Mouse (Mus musculus): ENCODE results near the gene Maml3. TPM values are rescaled to one million over a fixed set of nuclear protein-coding genes. Genes with fewer than 3 reads are reported as not detected.
A peak's percentile ranks its signal among the peaks of the same experiment; 100 is the strongest.

Maml3 gene
- total RNA-seq, 2 experiments from 2014 or later = 3.3 to 3.5 TPM

- intact Hi-C loops (cut with DNase I; ENCODE audit: low total_unique reads) = no loop called here
- no peak for DNase-seq
Observed at GRCm38 (mm10) chr3:52099286-52099685, 5.6 kb downstream of the Maml3 start.

GRCm38 (mm10) chr3:52091261-52091797 is 13.5 kb downstream of the Maml3 start:
- intact Hi-C loops (cut with DNase I; ENCODE audit: low total_unique reads) = loop anchor here (5.0 kb wide), 1 partner anchor 44 kb away; no protein-coding TSS in a partner anchor
- no peak for DNase-seq

GRCm38 (mm10) chr3:52090230-52090873 is 14.5 kb downstream of the Maml3 start:
- no peak for DNase-seq
- intact Hi-C loops (cut with DNase I; ENCODE audit: low total_unique reads) = loop anchor here (5.0 kb wide), 1 partner anchor 43 kb away; no protein-coding TSS in a partner anchor

GRCm38 (mm10) chr3:52088458-52089341 is 16.2 kb downstream of the Maml3 start:
- peak; percentile 96 for DNase-seq
- intact Hi-C loops (cut with DNase I; ENCODE audit: low total_unique reads) = no loop called here

GRCm38 (mm10) chr3:52087636-52088280 is 17.1 kb downstream of the Maml3 start:
- intact Hi-C loops (cut with DNase I; ENCODE audit: low total_unique reads) = no loop called here
- no peak for DNase-seq

- DNase-seq = no peak
- intact Hi-C loops (cut with DNase I; ENCODE audit: low total_unique reads) = no loop called here
Observed at GRCm38 (mm10) chr3:52078763-52079162, 26.1 kb downstream of the Maml3 start.

GRCm38 (mm10) chr3:52073959-52074358 is 30.9 kb downstream of the Maml3 start:
- intact Hi-C loops (cut with DNase I; ENCODE audit: low total_unique reads) = no loop called here
- no peak for DNase-seq

- DNase-seq = no peak
- intact Hi-C loops (cut with DNase I; ENCODE audit: low total_unique reads) = no loop called here
Observed at GRCm38 (mm10) chr3:52071996-52072395, 32.9 kb downstream of the Maml3 start.

- intact Hi-C loops (cut with DNase I; ENCODE audit: low total_unique reads) = no loop called here
- DNase-seq = no peak
Observed at GRCm38 (mm10) chr3:52070163-52070478, 34.8 kb downstream of the Maml3 start.

- intact Hi-C loops (cut with DNase I; ENCODE audit: low total_unique reads) = no loop called here
Observed at GRCm38 (mm10) chr3:52069304-52070162, 35.3 kb downstream of the Maml3 start.

GRCm38 (mm10) chr3:52068885-52069284 is 36.0 kb downstream of the Maml3 start:
- intact Hi-C loops (cut with DNase I; ENCODE audit: low total_unique reads) = no loop called here
- DNase-seq = no peak

More at GRCm38 (mm10) chr3:52069304-52070162, 35.3 kb downstream of the Maml3 start:
- DNase-seq = peak; percentile 63

GRCm38 (mm10) chr3:52067181-52067580 is 37.7 kb downstream of the Maml3 start:
- DNase-seq = no peak
- intact Hi-C loops (cut with DNase I; ENCODE audit: low total_unique reads) = no loop called here

GRCm38 (mm10) chr3:52066142-52066541 is 38.7 kb downstream of the Maml3 start:
- intact Hi-C loops (cut with DNase I; ENCODE audit: low total_unique reads) = no loop called here
- no peak for DNase-seq

GRCm38 (mm10) chr3:52063261-52063655 is 41.6 kb downstream of the Maml3 start:
- DNase-seq = no peak
- intact Hi-C loops (cut with DNase I; ENCODE audit: low total_unique reads) = no loop called here

GRCm38 (mm10) chr3:52062389-52063260 is 42.3 kb downstream of the Maml3 start:
- intact Hi-C loops (cut with DNase I; ENCODE audit: low total_unique reads) = no loop called here
- no peak for DNase-seq

GRCm38 (mm10) chr3:52061472-52062388 is 43.1 kb downstream of the Maml3 start:
- intact Hi-C loops (cut with DNase I; ENCODE audit: low total_unique reads) = no loop called here
- no peak for DNase-seq

- DNase-seq = no peak
- intact Hi-C loops (cut with DNase I; ENCODE audit: low total_unique reads) = no loop called here
Observed at GRCm38 (mm10) chr3:52060886-52061285, 44.0 kb downstream of the Maml3 start.

Measured in gastrocnemius, postnatal 14 days (tissue).